Mouse (Mus musculus) heart, embryonic 14.5 days (tissue): ENCODE results near the gene Capza2. TPM values are rescaled to one million over a fixed set of nuclear protein-coding genes. Genes with fewer than 3 reads are reported as not detected.

Source experiments
- ATAC-seq: fragments of 200-750 bp; cut with Nextera tagmentation; 2 replicates; pipeline ENCODE4 v1.8.0; 2017; ENCODE audit warnings: low read depth, moderate TSS enrichment; ENCODE audit not compliant: insufficient number of reproducible peaks, insufficient read depth, low FRiP score
- H3K27ac ChIP-seq, 2 experiments: fragments of 200-500 bp in 1 of 2; fragments of 300-500 bp in 1 of 2; sonication (generic) in 1 of 2; replicated peaks in 1 of 2; 2 replicates each; pipeline ENCODE4 v1.5.1; 2012 to 2014; ENCODE audit warnings: low read depth in 2 of 2, low read length in 2 of 2, control low read depth in 1 of 2, mild to moderate bottlenecking in 1 of 2, mixed read lengths in 1 of 2; ENCODE audit not compliant: control insufficient read depth in 1 of 2, insufficient read depth in 1 of 2
- H3K27me3 ChIP-seq: fragments of 300-500 bp; sonication (generic); 2 replicates; pipeline ENCODE4 v1.6.1; 2014; ENCODE audit warnings: mild to moderate bottlenecking, low read length, control low read depth; ENCODE audit not compliant: control insufficient read depth, insufficient read depth
- H3K36me3 ChIP-seq: fragments of 300-500 bp; sonication (generic); 2 replicates; pipeline ENCODE4 v1.6.1; 2014; ENCODE audit warnings: mild to moderate bottlenecking, control low read depth, low read length, mixed read lengths; ENCODE audit not compliant: control insufficient read depth, insufficient read depth
- H3K4me1 ChIP-seq, 2 experiments: fragments of 200-500 bp in 1 of 2; fragments of 300-500 bp in 1 of 2; sonication (generic) in 1 of 2; 2 replicates each; pipeline ENCODE4 v1.6.1; 2012 to 2014; ENCODE audit warnings: low read length in 2 of 2, control low read depth in 1 of 2, mixed read lengths in 1 of 2; ENCODE audit not compliant: control insufficient read depth in 2 of 2, insufficient read depth in 2 of 2
- H3K4me2 ChIP-seq: fragments of 300-500 bp; sonication (generic); 2 replicates; pipeline ENCODE4 v1.6.1; 2014; ENCODE audit warnings: mild to moderate bottlenecking, low read length
- H3K4me3 ChIP-seq, 2 experiments: fragments of 200-500 bp in 1 of 2; fragments of 300-500 bp in 1 of 2; sonication (generic) in 1 of 2; 2 replicates each; pipeline ENCODE4 v1.5.1; 2012 to 2014; ENCODE audit warnings: low read length in 2 of 2, mild to moderate bottlenecking in 2 of 2, control low read depth in 1 of 2, low read depth in 1 of 2, moderate library complexity in 1 of 2; ENCODE audit not compliant: control insufficient read depth in 1 of 2, insufficient read depth in 1 of 2
- H3K9ac ChIP-seq: fragments of 300-500 bp; sonication (generic); 2 replicates; pipeline ENCODE4 v1.6.1; 2014; ENCODE audit warnings: mild to moderate bottlenecking, low read length
- H3K9me3 ChIP-seq: fragments of 300-500 bp; sonication (generic); 2 replicates; pipeline ENCODE4 v1.6.1; 2016; ENCODE audit warnings: low read length, control low read depth; ENCODE audit not compliant: control insufficient read depth
- WGBS: fragments of 180-500 bp; shearing (Covaris S2); extraction: QIAGEN DNeasy Blood & Tissue Kit; methylation state at CpG from one replicate; pipeline ENCODE4 v1.1.7; 2014; 5-methylcytosine and 5-hydroxymethylcytosine counted together
- polyA plus RNA-seq: library from polyadenylated mRNA; unstranded; fragments of >200 nt; fragmentation: Nextera tagmentation; extraction: Ambion mirVana; gene quantifications from 2 replicates; pipeline ENCODE4 v1.2.1, GENCODE M21; 2014

Capza2 gene
- polyA plus RNA-seq, 1 experiment from 2014 or later = 238 TPM

DNA sequence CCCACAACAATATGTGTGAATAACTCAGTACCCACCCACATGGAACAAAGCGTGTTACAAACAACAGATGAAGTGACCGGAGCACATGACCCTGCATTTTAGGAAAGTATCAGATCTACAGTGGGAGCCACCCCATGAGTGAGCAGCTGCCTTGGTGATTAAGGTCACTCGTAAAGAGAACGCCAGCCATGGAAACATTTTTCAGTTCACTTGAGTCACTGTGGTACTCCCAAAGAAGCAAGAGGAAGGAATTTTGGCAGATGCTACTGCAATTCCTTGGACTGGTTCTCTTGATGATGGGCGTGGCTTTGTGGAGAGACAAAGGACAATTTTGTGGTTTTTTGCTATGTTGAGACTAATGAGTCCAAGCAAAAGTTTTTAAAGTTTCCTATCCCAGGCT lies 4.4 kb upstream of the Capza2 start:
- Histone ChIP-seq H3K9me3 (no peaks in the 10 kb centered on the region), H3K27me3 (no peaks in the 10 kb centered on the region), H3K4me2 (no peak overlapping the region), H3K4me3 (no peak overlapping the region), H3K27ac (no peak overlapping the region), H3K36me3 (no peaks in the 10 kb centered on the region), H3K4me1 (peaks cover 0 to 4% of the 10 kb centered on the region in 2 experiments; a peak in 2 of 4 replicates), H3K9ac (no peak overlapping the region)
- WGBS = 80% methylated on average over 5 of the region's 5 CpGs
- no peak for ATAC-seq

DNA sequence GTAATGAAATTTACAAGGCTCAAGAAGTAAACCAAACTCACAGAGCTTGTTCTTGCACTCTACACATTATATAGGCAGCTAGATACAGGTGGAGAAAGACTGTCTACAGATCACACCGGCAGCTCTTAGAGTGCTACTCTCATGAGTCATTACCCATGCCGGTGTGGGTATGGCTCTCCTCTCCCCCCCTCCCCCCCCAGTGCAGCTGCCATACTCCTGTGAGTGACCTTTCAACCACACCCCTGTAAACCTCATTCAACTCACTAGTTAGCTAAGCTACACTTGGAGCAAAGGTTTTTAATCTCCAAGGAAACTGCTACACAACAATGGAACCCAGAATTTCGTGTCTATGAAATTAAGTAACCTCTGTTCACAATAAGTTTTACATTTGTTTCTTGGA lies 2.2 kb upstream of the Capza2 start:
- Histone ChIP-seq H3K9ac (no peak overlapping the region), H3K4me3 (no peak overlapping the region), H3K27me3 (no peaks in the 10 kb centered on the region), H3K4me1 (peaks cover 0 to 4% of the 10 kb centered on the region in 2 experiments; a peak in 2 of 4 replicates), H3K4me2 (no peak overlapping the region), H3K36me3 (no peaks in the 10 kb centered on the region), H3K27ac (no peak overlapping the region), H3K9me3 (no peaks in the 10 kb centered on the region)
- ATAC-seq = no peak
- 55% methylated on average over 3 of the region's 3 CpGs for WGBS

DNA sequence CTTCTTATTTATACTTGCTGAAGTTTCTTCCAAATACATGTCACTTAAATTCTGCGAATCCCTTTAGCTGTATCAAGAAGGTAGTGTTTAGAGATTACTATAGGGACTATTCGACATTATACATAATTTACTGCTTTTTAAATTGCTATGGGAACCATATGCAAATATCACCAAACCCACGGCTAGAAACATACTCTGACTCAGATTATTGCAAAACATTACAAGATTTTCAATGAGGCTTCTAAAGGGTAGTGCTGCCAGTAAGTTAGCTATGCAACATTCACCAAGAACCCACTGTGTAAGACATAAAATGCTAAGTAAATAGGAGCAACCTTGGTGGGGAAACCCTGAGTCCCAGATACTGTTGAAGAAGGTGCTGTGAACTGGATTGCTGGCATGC lies 1.0 kb upstream of the Capza2 start:
- Histone ChIP-seq H3K4me1 (peaks cover 0 to 10% of the 10 kb centered on the region in 2 experiments; a peak in 3 of 4 replicates), H3K9me3 (no peaks in the 10 kb centered on the region), H3K9ac (no peak overlapping the region), H3K4me2 (no peak overlapping the region), H3K27ac (no peak overlapping the region; a peak in 1 of 4 replicates), H3K4me3 (no peak overlapping the region), H3K36me3 (no peaks in the 10 kb centered on the region), H3K27me3 (no peaks in the 10 kb centered on the region)
- 77% methylated on average over 3 of the region's 3 CpGs for WGBS
- ATAC-seq = no peak

DNA sequence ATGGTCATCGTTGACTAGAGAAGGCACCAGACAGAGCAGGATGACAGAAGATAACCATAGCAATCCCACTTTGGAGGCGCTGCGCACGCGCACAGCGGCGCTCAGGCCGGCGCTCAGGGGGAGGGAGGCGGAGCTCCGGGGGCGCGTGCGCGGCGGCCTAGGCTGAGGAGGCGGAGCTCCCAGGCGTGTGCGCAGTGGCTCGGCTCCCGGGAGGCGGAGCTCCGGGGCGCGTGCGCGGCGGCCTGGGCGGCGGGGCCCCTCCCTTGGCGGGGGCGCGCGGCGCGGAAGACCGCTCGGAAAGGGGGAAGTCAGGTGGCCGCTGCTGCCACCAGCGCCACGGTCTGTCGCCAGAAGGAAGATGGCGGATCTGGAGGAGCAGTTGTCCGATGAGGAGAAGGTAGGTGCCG lies 733 bp downstream of the Capza2 start:
- H3K27ac ChIP-seq = peak overlapping the region; percentile 63 to 97; a peak in 3 of 4 replicates
- WGBS = under 1% methylated on average over 40 of the region's 45 CpGs
- H3K4me3 ChIP-seq = peak overlapping the region; percentile 59 to 81
- peaks cover 0 to 13% of the 10 kb centered on the region in 2 experiments; a peak in 3 of 4 replicates for H3K4me1 ChIP-seq
- H3K36me3 ChIP-seq = no peaks in the 10 kb centered on the region
- peak overlapping the region; percentile 63 for H3K4me2 ChIP-seq
- ATAC-seq = peak; percentile 97
- H3K27me3 ChIP-seq = no peaks in the 10 kb centered on the region
- no peaks in the 10 kb centered on the region for H3K9me3 ChIP-seq
- H3K9ac ChIP-seq = peak overlapping the region; percentile 94

DNA sequence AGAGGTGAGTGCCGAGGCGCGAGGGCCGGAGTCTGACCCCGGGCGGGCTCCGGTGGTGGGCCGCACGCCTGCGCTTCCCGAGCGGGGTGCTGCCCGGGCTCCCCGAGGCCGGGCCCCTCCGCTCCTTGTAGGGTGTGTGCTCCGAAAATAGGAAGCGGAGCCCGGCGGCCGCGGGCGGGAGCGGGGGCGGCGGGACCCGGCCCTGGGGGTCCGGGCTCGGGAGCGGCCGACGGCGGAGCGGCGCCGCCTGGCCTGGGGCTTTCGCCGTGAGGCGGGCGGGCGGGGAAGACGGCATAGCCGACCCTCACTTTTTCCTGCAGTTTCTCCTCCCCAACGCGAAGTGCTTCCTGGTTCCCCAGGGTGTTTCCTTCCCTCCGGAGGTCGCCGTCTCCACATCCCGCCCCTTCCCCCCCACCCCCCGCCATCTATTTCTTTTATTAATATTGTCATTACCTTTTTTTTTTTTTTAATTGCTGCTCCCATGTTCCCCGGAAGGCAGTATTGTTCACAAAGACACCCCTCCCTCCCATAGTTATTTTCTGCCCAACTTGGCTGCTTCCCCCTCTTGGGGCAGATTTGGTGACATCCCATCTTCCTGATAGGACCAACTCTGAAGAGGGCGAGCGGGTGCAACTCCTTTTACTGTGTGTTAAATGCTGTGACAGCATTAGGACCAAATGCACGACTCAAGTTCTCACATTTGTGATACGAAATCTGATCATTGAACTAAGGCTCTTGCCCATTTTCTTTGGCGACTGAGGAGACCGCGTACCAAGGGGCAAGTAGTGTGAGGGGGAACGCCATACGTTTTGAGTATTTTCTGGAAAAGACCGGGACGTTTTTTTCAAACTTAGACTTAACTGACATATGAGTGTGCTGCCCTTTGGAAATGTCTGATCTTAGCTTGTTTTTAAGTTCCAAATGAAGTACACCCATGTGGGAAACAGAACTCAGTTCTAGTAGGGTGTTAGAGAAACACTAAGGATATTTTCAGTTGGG lies 1.5 kb downstream of the Capza2 start:
- Histone ChIP-seq H3K4me2 (peak overlapping the region; percentile 71), H3K27ac (peak overlapping the region; percentile 63 to 97; a peak in 3 of 4 replicates), H3K36me3 (no peaks in the 10 kb centered on the region), H3K4me1 (peaks cover 0 to 17% of the 10 kb centered on the region in 2 experiments; a peak in 3 of 4 replicates), H3K9me3 (no peaks in the 10 kb centered on the region), H3K9ac (peak overlapping the region; percentile 94), H3K4me3 (peak overlapping the region; percentile 59 to 81), H3K27me3 (no peaks in the 10 kb centered on the region)
- peak; percentile 87 for ATAC-seq
- under 1% methylated on average over 52 of the region's 62 CpGs for WGBS

DNA sequence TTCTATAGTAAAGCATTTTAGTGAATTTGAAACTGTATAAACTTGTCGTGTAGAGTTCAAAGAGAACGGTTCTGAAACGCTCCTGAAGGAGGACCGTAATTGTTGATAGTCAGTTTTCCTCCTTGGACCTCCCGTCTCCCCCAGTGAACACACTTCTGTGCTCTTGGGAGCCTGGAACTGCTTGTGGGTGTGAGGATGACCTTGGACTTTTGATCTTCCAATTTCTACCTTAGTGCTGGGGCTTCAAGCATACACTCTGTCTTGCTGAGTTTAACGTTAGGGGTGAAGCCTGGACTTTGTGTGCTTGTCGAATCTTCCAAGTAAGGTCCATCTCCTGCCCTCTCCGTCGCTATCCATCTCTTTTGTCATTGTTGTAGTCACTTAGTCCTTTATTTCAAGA lies 4.0 kb downstream of the Capza2 start:
- Histone ChIP-seq H3K4me1 (peaks cover 3 to 37% of the 10 kb centered on the region in 2 experiments), H3K27me3 (no peaks in the 10 kb centered on the region), H3K9me3 (no peaks in the 10 kb centered on the region), H3K9ac (peak overlapping the region; percentile 8; the same call in 1 of the 2 replicates), H3K4me2 (no peak overlapping the region), H3K4me3 (no peak overlapping the region), H3K27ac (no peak overlapping the region), H3K36me3 (no peaks in the 10 kb centered on the region)
- no peak for ATAC-seq
- WGBS = 84% methylated on average over 9 of the region's 9 CpGs

DNA sequence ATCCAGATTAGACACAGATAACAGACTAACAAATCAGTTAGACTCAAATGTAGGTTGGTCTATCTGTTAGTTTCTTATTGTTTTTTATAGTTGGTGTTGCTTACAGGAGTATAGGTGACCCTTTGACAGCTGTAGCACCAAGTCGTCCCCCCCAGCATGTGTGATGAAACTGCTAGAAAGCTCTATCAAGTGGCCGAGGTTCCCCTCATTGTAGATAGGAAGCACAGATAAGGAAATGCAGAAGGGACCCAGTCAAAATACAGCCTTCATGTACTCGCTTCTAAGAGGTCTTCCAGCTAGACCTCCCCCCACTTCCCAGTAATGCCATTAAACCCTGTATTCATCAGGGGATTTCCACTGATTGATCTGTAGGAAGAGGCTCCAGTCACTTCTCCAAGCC lies 6.7 kb downstream of the Capza2 start:
- ATAC-seq = no peak
- H3K36me3 ChIP-seq = no peaks in the 10 kb centered on the region
- no peak overlapping the region for H3K4me2 ChIP-seq
- no peak overlapping the region for H3K27ac ChIP-seq
- H3K9me3 ChIP-seq = no peaks in the 10 kb centered on the region
- no peak overlapping the region for H3K4me3 ChIP-seq
- WGBS = 46% methylated on average over 3 of the region's 3 CpGs
- H3K4me1 ChIP-seq = peaks cover 3 to 48% of the 10 kb centered on the region in 2 experiments; a peak in 3 of 4 replicates
- no peaks in the 10 kb centered on the region for H3K27me3 ChIP-seq
- H3K9ac ChIP-seq = no peak overlapping the region
